Mouse (Mus musculus) hematopoietic stem cell, adult 5-6 weeks (primary cell): ENCODE data around the gene Ifitm5. TPM values are rescaled to one million over a fixed set of nuclear protein-coding genes. Genes with fewer than 3 reads are reported as not detected.
"Not testable (repeated sequence)": the region's sequence is repeated elsewhere in the genome, so short reads cannot be mapped to it uniquely, and the experiment has no call there.

Source experiments
- ATAC-seq, 2 experiments: fragments of 125-278 bp in 1 of 2; replicated peaks in 1 of 2; 2 replicates each; pipeline ENCODE4 v1.8.0; 2016 to 2017; ENCODE audit warnings: inconsistent platforms in 2 of 2, mild to moderate bottlenecking in 2 of 2, moderate number of reproducible peaks in 2 of 2, low read depth in 1 of 2, moderate TSS enrichment in 1 of 2; ENCODE audit not compliant: low FRiP score in 2 of 2, poor library complexity in 2 of 2, severe bottlenecking in 2 of 2, insufficient read depth in 1 of 2, low TSS enrichment in 1 of 2
- total RNA-seq: library from RNA; stranded (forward); fragments of 172-1452, 232-1000 nt; gene quantifications from 2 replicates; pipeline ENCODE4 v1.2.3, GENCODE M21; 2017

The Ifitm5 gene
- total RNA-seq, 1 experiment from 2014 or later: not detected

GRCm38 (mm10) chr7:140968710-140969109, 18.6 kb upstream of the Ifitm5 start:
- not testable (repeated sequence) for ATAC-seq

- ATAC-seq: peak; percentile 89 to 93
These were observed 17.9 kb upstream of the Ifitm5 start for GRCm38 (mm10) chr7:140967862-140968591.

- ATAC-seq: no peak
These were observed 16.8 kb upstream of the Ifitm5 start, which contains the start of gene Ifitm1 for GRCm38 (mm10) chr7:140966921-140967320. TSS of gene Ifitm1 (plus strand) at chr7:140967221.

- no peak for ATAC-seq
These were observed 12.6 kb upstream of the Ifitm5 start for GRCm38 (mm10) chr7:140962733-140963132.

- ATAC-seq: no peak
These were observed 11.3 kb upstream of the Ifitm5 start for GRCm38 (mm10) chr7:140961416-140961815.

GRCm38 (mm10) chr7:140960026-140960425, 9.9 kb upstream of the Ifitm5 start:
- ATAC-seq: no peak

GRCm38 (mm10) chr7:140959181-140959901, 9.2 kb upstream of the Ifitm5 start:
- peak; percentile 44 to 46; a peak in 3 of 4 replicates for ATAC-seq

- ATAC-seq: no peak
These were observed 6.4 kb upstream of the Ifitm5 start for GRCm38 (mm10) chr7:140956556-140956869.

GRCm38 (mm10) chr7:140955758-140956555, 5.9 kb upstream of the Ifitm5 start, which contains the start of the genes Gm45717 and Ifitm2:
TSS of gene Gm45717 (minus strand) at chr7:140955937.
TSS of gene Ifitm2 (minus strand) at chr7:140955987.
- ATAC-seq: peak; percentile 65 to 78

GRCm38 (mm10) chr7:140955342-140955741, 5.3 kb upstream of the Ifitm5 start:
- no peak for ATAC-seq

GRCm38 (mm10) chr7:140954733-140955071, 4.6 kb upstream of the Ifitm5 start:
- ATAC-seq: no peak

- ATAC-seq: peak; percentile 40 to 42
These were observed 4.0 kb upstream of the Ifitm5 start for GRCm38 (mm10) chr7:140953800-140954732.

- ATAC-seq: no peak
These were observed 3.0 kb upstream of the Ifitm5 start for GRCm38 (mm10) chr7:140953133-140953532.

- ATAC-seq: no peak
These were observed 2.4 kb upstream of the Ifitm5 start for GRCm38 (mm10) chr7:140952441-140952840.

- ATAC-seq: no peak
These were observed 1.7 kb upstream of the Ifitm5 start for GRCm38 (mm10) chr7:140951765-140952164.

GRCm38 (mm10) chr7:140951051-140951450, 960 bp upstream of the Ifitm5 start:
- no peak for ATAC-seq

GRCm38 (mm10) chr7:140949255-140949654, 836 bp downstream of the Ifitm5 start:
- no peak for ATAC-seq
